9 mouse cellular contexts compared by ENCODE assay signal in the genomic region with DNA sequence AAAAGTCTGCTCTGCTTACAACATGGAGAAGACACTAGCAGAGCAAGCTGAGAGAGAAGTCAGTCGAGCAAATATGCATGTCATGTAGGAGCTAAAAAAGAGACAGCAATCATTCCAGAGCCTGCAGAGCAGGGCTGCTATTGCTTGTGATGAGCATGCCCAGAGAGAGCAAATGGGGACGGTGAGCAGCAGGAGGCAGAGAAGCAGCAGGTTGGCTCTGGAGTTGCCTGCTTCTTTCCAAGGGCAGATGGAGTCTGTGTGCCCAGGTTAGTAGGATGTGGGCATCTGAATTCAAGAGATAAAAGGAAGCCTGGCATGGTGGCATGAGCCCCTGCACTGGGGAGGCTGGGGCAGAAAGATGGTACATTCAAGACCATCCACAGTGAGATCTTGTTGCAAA. TPM values are rescaled to one million over a fixed set of nuclear protein-coding genes. Genes with fewer than 3 reads are reported as not detected.
DNase-seq lines count a peak whose midpoint lies in the region; ATAC-seq and TF ChIP-seq lines count a peak whose summit lies in the region.
"Had no signal": no experiment of that assay in that cellular context is flagged by ENCODE, and none has a peak within 500 bp of the region (broad histone marks: within the 10 kb centered on the region; RNA-seq: fewer than 3 reads in every experiment).

No protein-coding gene starts in this region.

- H3K4me2 ChIP-seq in stomach, postnatal 0 days (replicated peaks; ENCODE audit: low read depth): no peak overlapping the region

- H3K4me1 ChIP-seq in stomach, postnatal 0 days (replicated peaks; ENCODE audit: control insufficient read depth, insufficient read depth): peaks cover 9% of the 10 kb centered on the region; the same call in 1 of the 2 replicates
- H3K4me1 ChIP-seq in thymus, adult 2 months (replicated peaks; ENCODE audit: control insufficient read depth, insufficient read depth, low read length): peaks cover 12% of the 10 kb centered on the region

- no peak for TF ChIP-seq EP300 in stomach, postnatal 0 days (optimal IDR thresholded peaks at IDR 0.05)

- WGBS in stomach, postnatal 0 days: 54% methylated on average over 2 of the region's 2 CpGs
- 52% methylated on average over 2 of the region's 2 CpGs for WGBS in thymus, adult 2 months

- ATAC-seq in frontal cortex, adult (ENCODE audit: low TSS enrichment): peak; percentile 54
- ATAC-seq in stomach, postnatal 0 days (ENCODE audit: low FRiP score, low TSS enrichment): no peak

- DNase-seq in frontal cortex, postnatal 14 days (ENCODE audit: low spot score in 2 of 2): no peak
- peak; percentile 15 for DNase-seq in right cerebral cortex, postnatal 25 days
- DNase-seq in right cerebral cortex, postnatal 36 days (ENCODE audit: low spot score in 2 of 2): no peak
- peak; percentile 70 for DNase-seq in layer of hippocampus, adult 9-11 months
- no peak for DNase-seq in stomach, postnatal 0 days (ENCODE audit: low spot score)
- no peak for DNase-seq in retina, embryonic 14.5 days (ENCODE audit: low spot score)
- DNase-seq in thymus, adult 2 months: no peak

- no peak for TF ChIP-seq CTCF in stomach, postnatal 0 days (IDR thresholded peaks at IDR 0.05; ENCODE audit: low read depth)
- no peak for TF ChIP-seq CTCF in thymus, adult 2 months (IDR thresholded peaks at IDR 0.05; ENCODE audit: borderline replicate concordance, control insufficient read depth, extremely low read depth, insufficient read depth, low read length, poor library complexity)

- no peaks in the 10 kb centered on the region for H3K9me3 ChIP-seq in stomach, postnatal 0 days (ENCODE audit: control insufficient read depth, low read length)
- H3K9me3 ChIP-seq: stomach, embryonic 15.5 days had no signal

- H3K27me3 ChIP-seq in stomach, postnatal 0 days (ENCODE audit: control insufficient read depth, insufficient read depth, low read length): no peaks in the 10 kb centered on the region
- H3K27me3 ChIP-seq in thymus, adult 2 months (ENCODE audit: control insufficient read depth, insufficient read depth, low read length): no peaks in the 10 kb centered on the region; the same call in 1 of the 2 replicates
- H3K27me3 ChIP-seq: stomach, embryonic 15.5 days had no signal

- no peak overlapping the region for H3K4me3 ChIP-seq in stomach, postnatal 0 days (ENCODE audit: low read depth, low read length)
- no peak overlapping the region for H3K4me3 ChIP-seq in thymus, adult 2 months (ENCODE audit: control insufficient read depth, insufficient read depth, low read length)
- H3K4me3 ChIP-seq: stomach, embryonic 15.5 days had no signal

- H3K36me3 ChIP-seq in stomach, postnatal 0 days (ENCODE audit: control insufficient read depth, insufficient read depth, low read length): no peaks in the 10 kb centered on the region
- H3K36me3 ChIP-seq in thymus, adult 2 months (ENCODE audit: control insufficient read depth, insufficient read depth, low read length): no peaks in the 10 kb centered on the region
- H3K36me3 ChIP-seq: stomach, embryonic 15.5 days had no signal

- peak overlapping the region; percentile 45; the same call in 1 of the 2 replicates for H3K27ac ChIP-seq in stomach, postnatal 0 days (replicated peaks)
- H3K27ac ChIP-seq in thymus, adult 2 months (ENCODE audit: control insufficient read depth, insufficient read depth, low read length): no peak overlapping the region
- H3K27ac ChIP-seq: stomach, embryonic 15.5 days had no signal

- no peak overlapping the region for H3K9ac ChIP-seq in stomach, postnatal 0 days (ENCODE audit: low read length)
- H3K9ac ChIP-seq: stomach, embryonic 15.5 days had no signal

- no peak for TF ChIP-seq POLR2A in thymus, adult 2 months (IDR thresholded peaks at IDR 0.05; ENCODE audit: control insufficient read depth, extremely low read depth, insufficient read depth, low read length, poor library complexity)

RNA-seq across cellular contexts. Expression of gene Arhgap21, which starts 6.4 kb away (rescaled TPM):
- polyA plus RNA-seq in stomach, postnatal 0 days (2015; fragmentation: Nextera tagmentation; extraction: Ambion mirVana): 5.2 and 5.5 TPM in 2 replicates
- 4.8 and 5.3 TPM in 2 replicates for polyA plus RNA-seq in thymus, adult 2 months (2012; rRNA removed)

Comparison
In these comparisons a context has a peak if more than half of its experiments do, and no peak if none do; other contexts are left out.
1. DNase-seq: peak in right cerebral cortex, postnatal 25 days (single experiment) and layer of hippocampus, adult 9-11 months (single experiment); none in frontal cortex, postnatal 14 days (0 of 2), right cerebral cortex, postnatal 36 days (0 of 2), stomach, postnatal 0 days (single experiment), retina, embryonic 14.5 days (single experiment) and thymus, adult 2 months (single experiment).